Mouse (Mus musculus) lung, postnatal 36 days (tissue): Measurements from ENCODE around the gene Gm10058.
"Not testable (repeated sequence)": the region's sequence is repeated elsewhere in the genome, so short reads cannot be mapped to it uniquely, and the experiment has no call there.

Experiments used
- DNase-seq: peaks from one replicate; pipeline ENCODE4 v3.0.0; 2022; ENCODE audit warnings: mixed read lengths

Gene Gm10058

DNA sequence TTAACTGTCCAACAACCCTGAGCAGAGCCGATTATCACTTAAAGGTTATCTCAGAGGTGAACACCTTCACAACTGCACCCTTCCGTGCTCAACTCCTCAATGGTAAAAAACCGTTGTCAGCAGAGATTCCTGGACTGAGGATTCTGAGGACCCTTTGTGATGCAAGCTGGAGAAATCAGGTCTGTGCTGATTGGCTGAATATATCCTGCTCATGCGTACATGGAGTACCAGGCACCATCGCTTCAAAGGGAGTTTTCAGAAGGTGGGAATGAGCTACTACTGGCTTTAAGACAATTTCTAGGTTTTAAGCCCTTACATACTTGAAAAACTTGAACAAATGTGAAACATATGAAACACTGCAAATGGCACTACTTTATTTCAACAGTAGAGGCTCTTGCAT, at the start of gene Gm10058:
Gm10058 (minus strand) TSS at position 101 of the 400 bp plus-strand sequence.
- DNase-seq, result not testable (repeated sequence)
